Mouse (Mus musculus): ENCODE data around the gene Mrpl21. TPM values are rescaled to one million over a fixed set of nuclear protein-coding genes. Genes with fewer than 3 reads are reported as not detected.
A peak's percentile ranks its signal among the peaks of the same experiment; 100 is the strongest.

The Mrpl21 gene
- polyA plus RNA-seq, 1 experiment from 2014 or later = 116 TPM

DNA sequence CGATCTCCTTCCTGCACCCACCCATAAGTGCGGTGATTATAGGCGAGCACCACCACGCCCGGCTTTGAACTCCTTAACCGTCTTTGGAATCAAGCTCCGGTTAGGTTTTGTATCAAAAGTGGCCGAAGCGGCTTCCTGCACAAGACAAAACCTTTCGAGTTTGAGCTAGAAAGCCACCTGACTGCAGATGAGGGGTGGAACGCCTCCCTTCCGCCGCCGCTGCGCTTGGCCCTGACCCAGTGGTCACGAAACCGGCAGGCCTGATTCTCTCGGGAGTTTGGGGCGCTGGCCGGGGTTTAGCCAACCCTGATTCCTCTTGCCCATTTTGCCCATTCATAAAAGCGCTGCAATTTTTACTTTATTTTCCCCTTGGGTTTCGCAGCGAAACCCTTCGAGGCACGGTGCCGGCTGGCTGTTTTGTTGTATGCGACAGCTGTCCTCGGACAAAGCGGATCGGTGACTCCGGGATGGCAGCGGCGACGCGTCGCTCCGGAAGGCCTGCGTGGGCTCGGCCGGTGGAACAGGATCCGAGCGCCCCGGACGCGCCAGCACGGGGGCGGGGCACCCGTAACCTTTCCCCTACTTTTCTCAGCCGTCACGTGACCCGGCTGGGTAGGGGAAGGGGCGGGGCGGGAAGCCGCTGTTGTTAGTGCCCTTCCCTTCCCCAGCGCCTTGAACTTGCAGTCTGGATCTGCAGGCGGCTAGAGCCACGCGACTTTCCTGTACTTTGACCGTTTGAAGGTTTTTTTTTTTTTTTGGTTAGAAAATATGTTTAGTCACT, 42.4 kb downstream of the Mrpl21 start:
- under 1% methylated on average over 59 of the region's 59 CpGs for whole genome bisulfite sequencing

DNA sequence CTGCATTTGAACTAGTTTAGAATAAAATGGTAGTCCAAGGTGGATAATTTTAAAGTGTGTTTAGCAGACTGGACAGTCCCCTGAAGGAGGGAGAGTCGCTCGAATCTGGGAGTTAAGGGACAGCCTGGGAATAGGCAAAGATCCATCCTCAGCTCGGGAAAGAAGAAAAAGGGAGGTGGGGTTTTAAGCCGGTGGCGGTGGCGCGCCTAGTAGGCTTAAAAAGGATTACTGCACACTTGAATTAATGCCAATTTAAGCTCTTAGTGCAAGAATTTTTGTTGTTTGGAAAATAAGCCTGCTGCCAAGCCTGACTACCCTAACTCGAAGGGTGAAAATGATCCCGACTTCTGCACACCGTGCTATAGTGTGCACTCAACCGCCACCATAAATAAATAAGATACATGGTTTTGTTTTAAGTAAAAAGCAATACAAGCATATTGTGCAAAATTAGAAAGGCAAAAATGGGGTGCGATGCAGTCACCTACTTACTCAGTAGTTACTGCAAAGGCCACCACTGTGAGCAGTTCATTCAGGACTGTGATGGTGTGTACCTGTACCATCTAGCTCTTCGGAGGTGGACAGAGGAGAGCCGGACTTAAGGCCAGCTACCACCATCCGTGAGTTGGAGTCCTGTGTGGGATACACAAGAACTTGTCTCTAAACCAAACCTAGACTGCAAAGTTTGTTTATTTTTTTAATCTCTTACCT, 43.2 kb downstream of the Mrpl21 start:
- H3K4me1 ChIP-seq = peaks cover 38% of the 10 kb centered on the region
- H3K4me3 ChIP-seq (replicated peaks) = peak overlapping the region; percentile 60
- no peaks in the 10 kb centered on the region for H3K36me3 ChIP-seq
- no peak overlapping the region for H3K9ac ChIP-seq
- peak overlapping the region; percentile 92 for H3K4me2 ChIP-seq (replicated peaks)
- no peaks in the 10 kb centered on the region for H3K27me3 ChIP-seq
- WGBS = 26% methylated on average over 15 of the region's 15 CpGs
- no peaks in the 10 kb centered on the region for H3K9me3 ChIP-seq (replicated peaks)
- no peak for ATAC-seq (ENCODE audit: insufficient number of reproducible peaks, low FRiP score, low TSS enrichment, low read depth)
- H3K27ac ChIP-seq (replicated peaks) = peak overlapping the region; percentile 89

More for the DNA sequence above, 42.4 kb downstream of the Mrpl21 start:
- peak overlapping the region; percentile 92 for H3K4me2 ChIP-seq (replicated peaks)
- H3K27me3 ChIP-seq = no peaks in the 10 kb centered on the region
- H3K9ac ChIP-seq = peak overlapping the region; percentile 9
- H3K4me3 ChIP-seq (replicated peaks) = peak overlapping the region; percentile 60
- H3K27ac ChIP-seq (replicated peaks) = peak overlapping the region; percentile 89
- ATAC-seq (ENCODE audit: insufficient number of reproducible peaks, low FRiP score, low TSS enrichment, low read depth) = peak; percentile 79
- no peaks in the 10 kb centered on the region for H3K9me3 ChIP-seq (replicated peaks)
- peaks cover 38% of the 10 kb centered on the region for H3K4me1 ChIP-seq
- no peaks in the 10 kb centered on the region for H3K36me3 ChIP-seq

DNA sequence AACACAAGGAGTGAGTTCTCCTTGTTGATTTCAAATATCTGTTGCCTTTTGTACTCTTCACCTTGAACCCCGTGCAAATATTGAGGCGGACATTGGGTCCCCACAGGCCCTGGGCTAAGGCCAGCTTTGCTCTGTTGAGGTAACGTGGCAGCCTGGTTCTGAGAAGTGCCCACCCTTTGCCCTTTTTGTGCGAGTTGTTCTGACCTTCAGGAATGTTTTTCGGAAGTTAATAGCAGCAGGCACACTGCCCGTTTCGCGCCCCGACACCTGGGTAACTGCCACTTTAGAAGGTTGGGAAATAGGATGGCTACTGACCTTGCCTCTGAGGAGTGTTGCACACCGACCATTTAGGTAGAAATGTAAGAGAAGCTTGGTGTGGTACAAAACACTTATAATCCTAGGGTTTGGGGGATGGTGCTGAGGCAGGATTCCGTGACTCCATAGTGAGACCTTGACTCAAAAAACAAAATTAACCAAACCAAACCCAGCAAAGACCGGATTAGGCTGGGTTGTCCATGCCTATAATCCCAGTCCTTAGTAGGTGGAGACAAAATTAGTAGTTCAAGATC, 43.9 kb downstream of the Mrpl21 start:
- WGBS = 84% methylated on average over 12 of the region's 12 CpGs
- H3K4me1 ChIP-seq = peaks cover 35% of the 10 kb centered on the region
- H3K4me2 ChIP-seq (replicated peaks) = peak overlapping the region; percentile 92; the same call in 1 of the 2 replicates
- no peaks in the 10 kb centered on the region for H3K27me3 ChIP-seq
- no peak for ATAC-seq (ENCODE audit: insufficient number of reproducible peaks, low FRiP score, low TSS enrichment, low read depth)
- no peaks in the 10 kb centered on the region for H3K36me3 ChIP-seq
- no peaks in the 10 kb centered on the region for H3K9me3 ChIP-seq (replicated peaks)
- H3K27ac ChIP-seq (replicated peaks) = 0 out of 2 replicates have a peak overlapping the region, but pooled peaks have one; percentile 89
- H3K4me3 ChIP-seq (replicated peaks) = no peak overlapping the region
- H3K9ac ChIP-seq = no peak overlapping the region

DNA sequence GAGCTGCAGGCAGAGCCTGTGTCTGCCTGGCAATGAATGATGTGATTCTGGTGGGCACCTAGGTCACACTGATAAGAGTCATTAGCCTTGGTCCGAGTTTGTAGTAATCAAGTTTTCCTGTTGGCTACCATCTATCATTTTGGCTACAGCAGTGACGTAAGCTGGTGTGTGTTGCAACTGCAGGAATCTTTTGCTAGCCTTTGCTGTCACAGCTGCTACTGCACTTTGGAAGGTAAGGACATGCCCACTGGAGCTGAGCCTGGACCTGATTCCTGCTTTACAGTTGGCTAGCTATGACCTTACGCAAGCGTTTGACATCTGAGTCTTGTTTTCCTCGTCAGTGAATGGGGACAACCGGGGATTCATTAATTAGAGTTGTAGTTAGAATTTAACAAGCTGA, 50.5 kb downstream of the Mrpl21 start:
- Histone ChIP-seq H3K27ac (replicated peaks) (no peak overlapping the region), H3K9me3 (replicated peaks) (no peaks in the 10 kb centered on the region), H3K4me1 (peaks cover 8% of the 10 kb centered on the region; the same call in 1 of the 2 replicates), H3K4me2 (replicated peaks) (no peak overlapping the region), H3K9ac (no peak overlapping the region), H3K27me3 (no peaks in the 10 kb centered on the region), H3K36me3 (no peaks in the 10 kb centered on the region), H3K4me3 (replicated peaks) (no peak overlapping the region)
- WGBS = 79% methylated on average over 6 of the region's 6 CpGs
- ATAC-seq (ENCODE audit: insufficient number of reproducible peaks, low FRiP score, low TSS enrichment, low read depth) = no peak

DNA sequence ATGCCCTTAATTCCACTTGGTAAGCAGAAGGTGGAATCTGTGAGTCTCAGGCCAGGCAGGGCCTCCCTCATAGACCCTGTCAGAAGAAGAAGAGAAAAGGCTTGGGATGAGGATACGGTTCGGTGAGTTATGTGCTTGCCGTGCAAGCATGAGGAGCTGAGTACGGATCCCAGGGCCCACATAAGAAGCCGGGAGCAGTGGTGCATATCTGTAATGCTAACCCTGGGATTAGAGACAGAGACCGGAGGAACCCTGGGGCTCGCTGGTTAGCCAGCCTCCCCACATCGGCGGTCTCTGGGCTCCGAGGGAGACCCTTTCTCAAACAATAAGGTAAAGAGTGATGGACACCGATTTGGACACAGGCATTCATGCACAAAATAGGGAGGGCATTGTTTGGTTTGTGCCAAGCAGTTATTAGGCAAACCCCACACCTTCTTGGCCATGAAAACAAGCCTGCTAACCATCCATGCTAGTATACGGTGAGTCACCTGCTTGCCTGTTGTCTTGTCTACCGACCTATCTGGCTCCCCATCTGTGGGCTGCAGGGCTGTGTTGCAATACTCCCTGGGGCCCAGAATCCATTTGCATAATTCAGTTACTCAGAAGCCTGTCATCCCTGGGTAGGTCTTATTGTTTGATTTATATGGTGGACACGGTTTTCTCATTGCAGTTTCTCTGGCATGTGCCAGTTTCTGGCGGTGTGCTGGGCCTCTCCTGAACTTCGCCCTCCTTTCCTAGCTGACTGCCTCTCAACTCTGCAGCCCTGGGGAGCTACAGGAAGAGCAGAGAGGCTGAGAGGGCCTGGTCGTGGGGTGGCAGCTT, 51.2 kb downstream of the Mrpl21 start:
- ATAC-seq (ENCODE audit: insufficient number of reproducible peaks, low FRiP score, low TSS enrichment, low read depth) = no peak
- WGBS = 69% methylated on average over 17 of the region's 17 CpGs

DNA sequence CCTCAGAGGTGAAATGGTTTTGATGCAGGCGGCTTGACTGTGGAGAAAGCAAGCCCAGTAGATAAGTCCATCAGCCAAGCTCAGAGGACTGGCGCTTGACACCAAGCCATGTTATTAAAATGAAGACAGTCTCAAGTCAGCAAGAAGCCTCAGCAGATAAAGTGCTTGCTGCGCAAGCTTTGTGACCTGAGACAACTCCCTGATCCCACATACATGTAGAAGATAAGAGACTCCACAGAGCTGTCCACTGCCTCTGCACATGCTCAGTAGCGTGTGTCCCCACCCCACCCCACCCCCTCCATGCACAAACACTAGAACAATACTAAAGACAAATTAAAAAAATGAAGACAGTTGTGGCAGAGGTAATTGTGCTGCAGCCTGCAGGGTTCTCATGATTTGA, 51.8 kb downstream of the Mrpl21 start:
- Histone ChIP-seq H3K9me3 (replicated peaks) (no peaks in the 10 kb centered on the region), H3K36me3 (no peaks in the 10 kb centered on the region), H3K4me3 (replicated peaks) (no peak overlapping the region), H3K4me1 (peaks cover 8% of the 10 kb centered on the region; the same call in 1 of the 2 replicates), H3K27ac (replicated peaks) (no peak overlapping the region), H3K27me3 (no peaks in the 10 kb centered on the region), H3K9ac (no peak overlapping the region), H3K4me2 (replicated peaks) (no peak overlapping the region)
- 79% methylated on average over 4 of the region's 4 CpGs for WGBS
- no peak for ATAC-seq (ENCODE audit: insufficient number of reproducible peaks, low FRiP score, low TSS enrichment, low read depth)

More for the DNA sequence above, 51.2 kb downstream of the Mrpl21 start:
- Histone ChIP-seq H3K36me3 (no peaks in the 10 kb centered on the region), H3K4me1 (peaks cover 8% of the 10 kb centered on the region; the same call in 1 of the 2 replicates), H3K27ac (replicated peaks) (peak overlapping the region; percentile 51; the same call in 1 of the 2 replicates), H3K27me3 (no peaks in the 10 kb centered on the region), H3K9ac (no peak overlapping the region), H3K4me3 (replicated peaks) (no peak overlapping the region), H3K4me2 (replicated peaks) (no peak overlapping the region), H3K9me3 (replicated peaks) (no peaks in the 10 kb centered on the region)

DNA sequence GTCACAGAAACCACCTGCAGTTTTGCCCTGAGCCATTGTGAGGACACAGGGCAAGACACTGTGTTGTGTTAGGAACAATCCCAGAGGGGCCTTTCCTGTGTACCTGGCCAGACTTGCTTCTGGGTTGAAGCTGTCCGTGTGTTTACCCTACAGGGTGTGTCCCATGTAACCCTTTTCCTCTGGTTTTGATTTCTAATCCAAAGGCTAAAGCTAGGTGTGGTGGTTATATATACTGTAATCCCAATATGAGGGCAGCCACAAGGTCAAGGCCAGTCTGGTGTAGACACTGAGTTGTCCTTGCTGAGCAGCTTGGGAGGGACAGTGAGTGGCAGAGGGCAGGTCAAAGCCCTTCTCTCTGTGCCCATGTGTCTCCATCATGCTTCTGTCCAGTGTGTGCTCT, 53.2 kb downstream of the Mrpl21 start:
- Histone ChIP-seq H3K27me3 (no peaks in the 10 kb centered on the region), H3K9ac (no peak overlapping the region), H3K4me3 (replicated peaks) (no peak overlapping the region), H3K36me3 (no peaks in the 10 kb centered on the region), H3K9me3 (replicated peaks) (no peaks in the 10 kb centered on the region), H3K4me1 (peaks cover 8% of the 10 kb centered on the region; the same call in 1 of the 2 replicates), H3K4me2 (replicated peaks) (no peak overlapping the region), H3K27ac (replicated peaks) (no peak overlapping the region)
- no peak for ATAC-seq (ENCODE audit: insufficient number of reproducible peaks, low FRiP score, low TSS enrichment, low read depth)
- WGBS = 53% methylated on average over 1 of the region's 1 CpGs

DNA sequence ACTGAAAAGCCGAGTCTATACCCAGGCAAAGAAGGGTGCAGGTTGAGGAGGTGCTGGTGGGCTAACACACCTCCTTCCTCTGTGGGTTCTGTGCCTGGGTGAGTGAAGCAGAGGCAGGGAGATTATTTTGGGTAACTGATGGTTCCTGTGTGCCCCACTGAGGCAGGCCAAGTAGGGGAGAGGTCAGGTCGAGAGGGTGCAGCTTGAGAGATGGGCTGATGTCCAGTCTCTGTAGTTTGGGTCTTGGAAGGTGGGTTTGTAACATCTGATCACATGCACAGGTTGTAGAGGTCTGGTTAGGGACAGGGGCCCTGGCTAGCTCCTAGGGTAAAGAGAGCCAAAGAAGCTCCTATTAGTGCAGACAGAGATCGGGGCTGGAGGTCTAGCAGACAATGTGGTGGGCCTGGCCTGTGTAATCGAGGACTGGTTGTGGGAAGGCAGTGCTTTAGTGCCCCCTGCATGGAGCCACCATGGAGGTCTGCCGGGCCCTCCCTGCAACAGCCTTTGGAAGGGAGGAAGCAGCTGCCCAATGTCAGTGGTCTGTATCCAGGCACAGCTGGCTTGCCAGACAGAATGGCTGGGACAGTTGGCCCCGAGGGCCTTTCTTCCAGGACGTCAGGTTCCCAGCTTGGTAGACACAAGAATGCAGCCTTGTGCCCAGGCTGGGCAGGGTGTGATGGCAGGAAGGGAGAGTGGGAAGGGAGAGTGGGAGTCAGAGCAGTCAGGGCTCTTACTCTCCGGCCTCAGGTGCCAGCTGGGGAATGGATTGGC, 54.0 kb downstream of the Mrpl21 start:
- Histone ChIP-seq H3K4me1 (peaks cover 8% of the 10 kb centered on the region; the same call in 1 of the 2 replicates), H3K9me3 (replicated peaks) (no peaks in the 10 kb centered on the region), H3K4me3 (replicated peaks) (no peak overlapping the region), H3K27me3 (no peaks in the 10 kb centered on the region), H3K36me3 (no peaks in the 10 kb centered on the region), H3K27ac (replicated peaks) (no peak overlapping the region), H3K4me2 (replicated peaks) (no peak overlapping the region), H3K9ac (no peak overlapping the region)
- ATAC-seq (ENCODE audit: insufficient number of reproducible peaks, low FRiP score, low TSS enrichment, low read depth) = no peak
- 53% methylated on average over 8 of the region's 8 CpGs for WGBS

DNA sequence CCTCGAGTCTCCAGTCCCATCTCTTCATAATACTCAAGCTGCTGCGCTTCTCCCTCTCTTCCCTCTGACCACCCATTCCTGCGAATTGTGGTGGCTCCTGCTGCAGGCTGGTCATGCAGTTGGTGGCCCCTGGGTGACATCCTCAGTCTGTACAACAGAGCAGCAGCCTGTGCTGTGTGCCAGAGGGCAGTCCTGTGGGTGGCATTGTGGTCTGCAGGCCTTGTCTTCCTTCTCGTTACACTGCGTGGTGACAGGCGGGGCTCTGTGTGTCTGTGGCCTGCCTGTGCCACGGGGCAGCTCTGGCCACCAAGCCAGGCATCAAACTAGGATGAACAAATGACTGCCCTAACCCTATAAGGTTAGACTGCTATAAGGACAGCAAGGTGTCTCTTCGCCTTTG, 56.5 kb downstream of the Mrpl21 start:
- no peak overlapping the region for H3K9ac ChIP-seq
- WGBS = 81% methylated on average over 8 of the region's 8 CpGs
- no peaks in the 10 kb centered on the region for H3K27me3 ChIP-seq
- no peak overlapping the region for H3K4me2 ChIP-seq (replicated peaks)
- H3K9me3 ChIP-seq (replicated peaks) = no peaks in the 10 kb centered on the region
- no peak overlapping the region for H3K4me3 ChIP-seq (replicated peaks)
- no peak overlapping the region for H3K27ac ChIP-seq (replicated peaks)
- no peaks in the 10 kb centered on the region for H3K36me3 ChIP-seq
- H3K4me1 ChIP-seq = peaks cover 4% of the 10 kb centered on the region; the same call in 1 of the 2 replicates
- ATAC-seq (ENCODE audit: insufficient number of reproducible peaks, low FRiP score, low TSS enrichment, low read depth) = no peak

DNA sequence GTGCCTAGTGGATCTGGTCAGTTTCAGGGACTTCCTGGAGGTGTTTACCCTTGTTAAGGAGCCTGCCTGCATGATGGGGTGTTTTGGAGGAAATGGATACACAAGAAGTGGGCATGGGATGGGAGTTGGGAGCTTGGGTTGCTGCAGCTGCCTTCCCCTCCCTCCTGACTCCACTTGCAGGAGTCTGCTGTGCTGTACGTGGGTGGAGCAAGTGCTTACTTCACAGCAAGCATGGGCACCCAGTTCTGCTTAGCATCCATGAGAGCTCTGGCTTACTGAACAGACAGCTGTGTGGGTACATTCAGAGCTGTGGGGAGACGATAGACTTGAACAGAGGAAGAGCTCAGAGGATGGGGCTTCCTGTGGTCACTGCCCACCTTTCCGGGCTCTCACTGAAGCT, 58.3 kb downstream of the Mrpl21 start:
- no peak for ATAC-seq (ENCODE audit: insufficient number of reproducible peaks, low FRiP score, low TSS enrichment, low read depth)
- 67% methylated on average over 3 of the region's 3 CpGs for WGBS

More for the DNA sequence above, 58.3 kb downstream of the Mrpl21 start:
- Histone ChIP-seq H3K9me3 (replicated peaks) (no peaks in the 10 kb centered on the region), H3K36me3 (no peaks in the 10 kb centered on the region), H3K27ac (replicated peaks) (no peak overlapping the region), H3K4me3 (replicated peaks) (no peak overlapping the region), H3K9ac (no peak overlapping the region), H3K4me2 (replicated peaks) (no peak overlapping the region), H3K27me3 (no peaks in the 10 kb centered on the region), H3K4me1 (no peaks in the 10 kb centered on the region)

Data from embryonic facial prominence, embryonic 15.5 days (tissue).